In genomic region chr3:107869925-107870324, GRCm38 (mm10) we compare ENCODE assay signal across 24 mouse cellular contexts. TPM values are rescaled to one million over a fixed set of nuclear protein-coding genes. Genes with fewer than 3 reads are reported as not detected.
DNase-seq lines count a peak whose midpoint lies in the region; ATAC-seq and TF ChIP-seq lines count a peak whose summit lies in the region.
"Had no signal": no experiment of that assay in that cellular context is flagged by ENCODE, and none has a peak within 500 bp of the region (broad histone marks: within the 10 kb centered on the region; RNA-seq: fewer than 3 reads in every experiment).

No protein-coding gene starts in this region.

- H3K4me3 ChIP-seq in left cerebral cortex, adult 2 months, result no peak overlapping the region
- H3K4me3 ChIP-seq in kidney, postnatal 0 days (replicated peaks; ENCODE audit: low read depth, low read length), result no peak overlapping the region
- H3K4me3 ChIP-seq: heart, embryonic 10.5 days; hindbrain, embryonic 12.5 days; limb, embryonic 13.5 days; lung, embryonic 15.5 days had no signal

- H3K27ac ChIP-seq in left cerebral cortex, adult 2 months, result peak overlapping the region; percentile 24; the same call in 1 of the 2 replicates
- no peak overlapping the region for H3K27ac ChIP-seq in kidney, postnatal 0 days
- H3K27ac ChIP-seq: heart, embryonic 10.5 days; liver, embryonic 14.5 days; lung, embryonic 15.5 days had no signal

- 70% methylated on average over 4 of the region's 4 CpGs for whole genome bisulfite sequencing in kidney, postnatal 0 days

- no peaks in the 10 kb centered on the region for H3K36me3 ChIP-seq in kidney, postnatal 0 days (ENCODE audit: insufficient read depth, low read length)
- H3K36me3 ChIP-seq: heart, embryonic 10.5 days; hindbrain, embryonic 12.5 days; limb, embryonic 13.5 days; lung, embryonic 15.5 days had no signal

- H3K4me2 ChIP-seq in kidney, postnatal 0 days (ENCODE audit: low read length), result no peak overlapping the region
- H3K4me2 ChIP-seq: hindbrain, embryonic 12.5 days; limb, embryonic 13.5 days; lung, embryonic 15.5 days had no signal

- intact Hi-C loops in heart, postnatal 25 days (cut with DNase I), result loop anchor here (10.0 kb wide), 1 partner anchor 265 kb away; no protein-coding TSS in a partner anchor
- intact Hi-C loops in left cerebral cortex, adult 2 months (cut with DNase I), result loop anchor here (10.0 kb wide), 1 partner anchor 235 kb away; the partner anchor contains the start of genes Gm10961 and Strip1
- intact Hi-C loops in left cerebral cortex, postnatal 25 days (cut with DNase I), result loop anchor here (10.0 kb wide), 1 partner anchor 275 kb away; the partner anchor contains the start of gene Gnai3

- ATAC-seq in kidney, postnatal 0 days (replicated peaks; ENCODE audit: low FRiP score, low read depth), result peak; percentile 67; the same call in 1 of the 2 replicates
- ATAC-seq: inflammation-experienced regulatory T-cells, adult 6 months had no signal

- no peak for TF ChIP-seq CTCF in left cerebral cortex, adult 2 months (IDR thresholded peaks at IDR 0.05)
- TF ChIP-seq CTCF in kidney, postnatal 0 days (IDR thresholded peaks at IDR 0.05; ENCODE audit: low read depth), result no peak

- no peaks in the 10 kb centered on the region for H3K9me3 ChIP-seq in kidney, postnatal 0 days (replicated peaks; ENCODE audit: low read length)
- H3K9me3 ChIP-seq: heart, embryonic 10.5 days; hindbrain, embryonic 12.5 days; limb, embryonic 13.5 days; lung, embryonic 15.5 days had no signal

- no peak overlapping the region for H3K9ac ChIP-seq in kidney, postnatal 0 days (ENCODE audit: low read depth, low read length)
- H3K9ac ChIP-seq: hindbrain, embryonic 12.5 days; limb, embryonic 13.5 days; liver, embryonic 14.5 days; lung, embryonic 15.5 days had no signal

- peak; percentile 96 for DNase-seq in heart, adult 11 months
- DNase-seq in heart, postnatal 25 days (ENCODE audit: low spot score), result no peak
- DNase-seq in left cerebral cortex, adult 2 months (ENCODE audit: extremely low spot score in 1 of 2, low spot score in 2 of 2), result no peak
- no peak for DNase-seq in left cerebral cortex, postnatal 25 days (ENCODE audit: low spot score in 2 of 2)
- peak; percentile 19 for DNase-seq in kidney, postnatal 0 days (ENCODE audit: low spot score)
- peak; percentile 50 for DNase-seq in testis, postnatal 14 days (ENCODE audit: low spot score)
- no peak for DNase-seq in cerebellum, adult 11-12 months
- DNase-seq in right cerebral cortex, postnatal 10 days (ENCODE audit: low spot score in 2 of 2), result no peak
- DNase-seq: adrenal gland, postnatal 25 days; cerebellum, adult 18-20 months; cerebellum, postnatal 36 days; lung, postnatal 4 days had no signal

- H3K27me3 ChIP-seq in kidney, postnatal 0 days (ENCODE audit: insufficient read depth, low read length), result no peaks in the 10 kb centered on the region
- H3K27me3 ChIP-seq: CH12.LX; hindbrain, embryonic 12.5 days; limb, embryonic 13.5 days; lung, embryonic 15.5 days had no signal

- no peaks in the 10 kb centered on the region for H3K4me1 ChIP-seq in kidney, postnatal 0 days (replicated peaks; ENCODE audit: insufficient read depth, low read length)

RNA-seq across cellular contexts. Expression of gene Eps8l3, which starts 7.1 kb away (rescaled TPM):
- total RNA-seq in heart, postnatal 25 days (2021), result not detected
- total RNA-seq in left cerebral cortex, adult 2 months (2021), result not detected
- not detected for total RNA-seq in left cerebral cortex, postnatal 25 days (2021)
- 0.13 TPM in 1 of 2 replicates, not detected in the other for polyA plus RNA-seq in kidney, postnatal 0 days (2015; fragmentation: Nextera tagmentation; extraction: Ambion mirVana)
- total RNA-seq: adrenal gland, postnatal 25 days; CH12.LX; gastrocnemius, postnatal 4 days had no signal
- polyA plus RNA-seq: embryonic facial prominence, embryonic 11.5 days; forebrain, embryonic 16.5 days; heart, embryonic 10.5 days; heart, postnatal 0 days; hindbrain, embryonic 12.5 days; inflammation-experienced regulatory T-cells, adult 6 months; lung, embryonic 15.5 days; urinary bladder, adult 2 months had no signal

RNA-seq across cellular contexts. Expression of gene Gstm5, which starts 25.7 kb away (rescaled TPM):
- 10 to 100 TPM; 50.1 to 51.4 TPM for total RNA-seq in heart, postnatal 25 days (2021)
- 100 to 1,000 TPM; 230 TPM for total RNA-seq in left cerebral cortex, adult 2 months (2021)
- total RNA-seq in left cerebral cortex, postnatal 25 days (2021), result 100 to 1,000 TPM; 234 to 260 TPM
- polyA plus RNA-seq in kidney, postnatal 0 days (2015; fragmentation: Nextera tagmentation; extraction: Ambion mirVana), result 246 and 258 TPM in 2 replicates

Comparison
In these comparisons a context has a peak if more than half of its experiments do, and no peak if none do; other contexts are left out.
1. DNase-seq: peak in heart, adult 11 months (single experiment), kidney, postnatal 0 days (single experiment) and testis, postnatal 14 days (single experiment); none in heart, postnatal 25 days (single experiment), left cerebral cortex, adult 2 months (0 of 2), left cerebral cortex, postnatal 25 days (0 of 2), cerebellum, adult 11-12 months (single experiment) and right cerebral cortex, postnatal 10 days (0 of 2).
2. RNA of gene Gstm5, which starts 25.7 kb away (total RNA-seq): 234 to 260 TPM in left cerebral cortex, postnatal 25 days and 230 TPM in left cerebral cortex, adult 2 months; 50.1 to 51.4 TPM in heart, postnatal 25 days; every median in the first group is over 4 times any median in the second.